Mouse (Mus musculus) embryonic facial prominence, embryonic 10.5 days (tissue): ENCODE data around the gene Tbc1d25. TPM values are rescaled to one million over a fixed set of nuclear protein-coding genes. Genes with fewer than 3 reads are reported as not detected.

Experiments
- DNase-seq: peaks from one replicate; pipeline ENCODE4 v3.0.0-alpha.2; 2017; ENCODE audit warnings: low spot score
- H3K27ac ChIP-seq: fragments of 300-500 bp; sonication (generic); replicated peaks from 2 replicates; pipeline ENCODE4 v1.5.1; 2016; ENCODE audit warnings: mild to moderate bottlenecking
- H3K27me3 ChIP-seq: fragments of 300-500 bp; sonication (generic); replicated peaks from 2 replicates; pipeline ENCODE4 v1.6.1; 2016; ENCODE audit warnings: low read depth, mild to moderate bottlenecking; ENCODE audit not compliant: poor library complexity, severe bottlenecking
- H3K36me3 ChIP-seq: fragments of 300-500 bp; sonication (generic); replicated peaks from 2 replicates; pipeline ENCODE4 v1.6.1; 2016; ENCODE audit warnings: mild to moderate bottlenecking, moderate library complexity
- H3K4me1 ChIP-seq: fragments of 300-500 bp; sonication (generic); 2 replicates; pipeline ENCODE4 v1.6.1; 2016
- H3K4me3 ChIP-seq: fragments of 300-500 bp; sonication (generic); 2 replicates; pipeline ENCODE4 v1.5.1; 2016; ENCODE audit warnings: mild to moderate bottlenecking, moderate library complexity
- H3K9me3 ChIP-seq: fragments of 300-500 bp; sonication (generic); 2 replicates; pipeline ENCODE4 v1.6.1; 2016; ENCODE audit warnings: mild to moderate bottlenecking
- WGBS: fragments of 180-500 bp; shearing (Covaris S2); methylation state at CpG from one replicate; pipeline ENCODE4 v1.1.7; 2016; 5-methylcytosine and 5-hydroxymethylcytosine counted together
- polyA plus RNA-seq: library from polyadenylated mRNA; unstranded; fragments of >200 nt; fragmentation: Nextera tagmentation; extraction: Ambion mirVana; gene quantifications from 2 replicates; pipeline ENCODE4 v1.2.1, GENCODE M21; 2016

Tbc1d25 gene
- polyA plus RNA-seq, 1 experiment from 2014 or later = 10.4 TPM

DNA sequence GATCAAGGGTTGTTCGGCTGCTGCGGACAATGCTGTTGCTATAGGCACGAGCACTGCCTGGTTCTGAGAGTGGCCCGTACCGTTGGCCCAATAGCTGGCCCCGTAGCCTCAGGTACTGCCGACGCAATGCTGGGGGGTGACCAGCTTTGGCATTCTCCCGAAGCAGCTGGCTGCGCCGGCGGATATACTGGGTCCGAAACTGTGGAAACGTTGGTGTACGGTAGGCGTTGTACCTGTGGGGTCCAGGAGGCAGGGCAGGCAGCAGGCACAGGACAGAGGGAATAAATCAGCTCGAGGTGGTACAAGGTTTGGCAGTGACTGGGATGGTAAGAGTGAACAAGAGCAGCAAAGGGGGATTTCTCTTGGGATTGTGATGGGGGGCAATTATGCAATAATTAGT lies 44.6 kb downstream of the Tbc1d25 start:
- 88% methylated on average over 17 of the region's 17 CpGs for WGBS
- Histone ChIP-seq H3K27ac (peak overlapping the region; percentile 89), H3K4me1 (0 out of 2 replicates have a peak, but pooled peaks cover 3% of the 10 kb centered on the region), H3K4me3 (peak overlapping the region; percentile 65), H3K36me3 (peaks cover 24% of the 10 kb centered on the region), H3K9me3 (peaks cover 5% of the 10 kb centered on the region; the same call in 1 of the 2 replicates), H3K27me3 (no peaks in the 10 kb centered on the region)
- DNase-seq = no peak

DNA sequence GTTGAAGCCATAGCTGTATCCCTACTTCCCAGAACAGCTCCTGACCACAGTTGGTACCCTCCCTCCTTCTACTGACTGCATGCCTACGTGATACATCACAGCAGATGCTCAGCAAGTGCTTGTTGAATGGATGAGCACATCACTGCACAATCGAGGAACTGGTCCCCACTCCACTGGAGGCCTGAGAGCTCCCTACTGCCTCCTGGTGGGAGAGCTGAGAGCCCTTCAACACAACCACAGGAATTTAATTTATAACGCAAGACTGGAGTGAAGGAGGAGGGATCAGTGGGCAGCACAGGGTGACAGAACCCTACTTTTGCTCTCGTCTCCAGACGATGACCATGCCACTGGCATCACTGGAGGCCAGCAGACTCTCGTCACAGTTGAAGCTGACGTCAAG lies 50.7 kb downstream of the Tbc1d25 start:
- DNase-seq = no peak
- H3K36me3 ChIP-seq = peaks cover 38% of the 10 kb centered on the region
- H3K27me3 ChIP-seq = no peaks in the 10 kb centered on the region
- H3K27ac ChIP-seq = no peak overlapping the region
- 81% methylated on average over 7 of the region's 7 CpGs for WGBS
- no peak overlapping the region for H3K4me3 ChIP-seq
- H3K9me3 ChIP-seq = no peaks in the 10 kb centered on the region
- H3K4me1 ChIP-seq = no peaks in the 10 kb centered on the region

DNA sequence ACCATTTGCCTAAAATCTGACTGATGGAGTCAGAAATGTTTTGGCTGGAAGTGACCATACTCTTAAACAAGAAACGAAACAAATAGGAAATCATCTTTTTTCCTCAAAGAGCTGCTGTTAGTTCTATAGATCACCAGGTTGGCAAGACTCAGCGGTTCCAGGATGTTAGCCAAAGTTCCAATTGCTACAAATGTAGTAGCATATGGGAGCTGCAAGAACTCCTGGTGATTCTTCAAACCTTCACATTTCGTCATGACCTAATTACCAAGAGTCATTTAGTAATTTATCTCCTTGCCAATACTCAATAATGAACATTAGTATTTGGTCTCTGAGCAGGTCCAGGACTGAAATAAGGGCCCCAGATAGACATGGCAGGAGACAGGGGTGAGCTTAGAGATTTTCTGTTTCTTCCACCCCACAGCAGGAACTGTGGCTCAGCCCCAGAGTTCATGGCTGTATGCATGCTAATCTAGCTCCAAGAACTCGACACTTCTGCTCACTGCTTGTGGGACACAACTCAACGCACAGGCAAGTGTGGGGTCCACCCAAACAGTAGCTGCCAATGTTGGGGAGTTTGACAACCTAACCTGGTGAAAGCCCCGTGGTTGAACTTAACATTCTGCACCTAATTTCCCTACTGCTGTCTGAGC lies 52.0 kb downstream of the Tbc1d25 start:
- Histone ChIP-seq H3K4me1 (no peaks in the 10 kb centered on the region), H3K9me3 (peaks cover 3% of the 10 kb centered on the region; the same call in 1 of the 2 replicates), H3K4me3 (no peak overlapping the region), H3K36me3 (peaks cover 28% of the 10 kb centered on the region), H3K27ac (no peak overlapping the region), H3K27me3 (no peaks in the 10 kb centered on the region)
- WGBS = 81% methylated on average over 6 of the region's 6 CpGs
- no peak for DNase-seq

GRCm38 (mm10) chrX:8117264-8117663 lies 58.7 kb downstream of the Tbc1d25 start:
- H3K27me3 ChIP-seq = no peaks in the 10 kb centered on the region
- no peak overlapping the region for H3K4me3 ChIP-seq
- peaks cover 3% of the 10 kb centered on the region; the same call in 1 of the 2 replicates for H3K9me3 ChIP-seq
- H3K27ac ChIP-seq = no peak overlapping the region
- DNase-seq = no peak
- H3K36me3 ChIP-seq = no peaks in the 10 kb centered on the region
- no peaks in the 10 kb centered on the region for H3K4me1 ChIP-seq

GRCm38 (mm10) chrX:8115275-8115674 lies 60.7 kb downstream of the Tbc1d25 start:
- H3K4me1 ChIP-seq = no peaks in the 10 kb centered on the region
- no peak for DNase-seq
- peaks cover 3% of the 10 kb centered on the region; the same call in 1 of the 2 replicates for H3K9me3 ChIP-seq
- WGBS = 76% methylated on average over 4 of the region's 4 CpGs
- no peak overlapping the region for H3K27ac ChIP-seq
- H3K4me3 ChIP-seq = no peak overlapping the region
- no peaks in the 10 kb centered on the region for H3K27me3 ChIP-seq
- H3K36me3 ChIP-seq = no peaks in the 10 kb centered on the region

GRCm38 (mm10) chrX:8105019-8105418 lies 71.0 kb downstream of the Tbc1d25 start:
- no peak overlapping the region for H3K27ac ChIP-seq
- no peaks in the 10 kb centered on the region for H3K27me3 ChIP-seq
- H3K4me1 ChIP-seq = peaks cover 9% of the 10 kb centered on the region
- H3K36me3 ChIP-seq = no peaks in the 10 kb centered on the region
- no peak overlapping the region for H3K4me3 ChIP-seq
- WGBS = 91% methylated on average over 3 of the region's 3 CpGs
- no peak for DNase-seq
- H3K9me3 ChIP-seq = no peaks in the 10 kb centered on the region

Other genes starting within 250 kb of the Tbc1d25 start
- gene Eras, start 247.6 kb downstream of the Tbc1d25 start, polyA plus RNA-seq = 0.28 TPM in 1 of 2 replicates, not detected in the other
- 55.7 and 58.4 TPM in 2 replicates for gene Hdac6, start 228.3 kb downstream of the Tbc1d25 start, polyA plus RNA-seq
- gene Gata1, start 198.1 kb downstream of the Tbc1d25 start, polyA plus RNA-seq = 5.2 and 5.6 TPM in 2 replicates
- gene Glod5, start 157.7 kb downstream of the Tbc1d25 start, polyA plus RNA-seq = not detected in 2 replicates
- 97.6 and 102 TPM in 2 replicates for gene Suv39h1, start 101.4 kb downstream of the Tbc1d25 start, polyA plus RNA-seq
- gene Was, start 85.7 kb downstream of the Tbc1d25 start, polyA plus RNA-seq = 0.14 and 0.18 TPM in 2 replicates
- 19.7 and 19.8 TPM in 2 replicates for gene Wdr13, start 43.3 kb downstream of the Tbc1d25 start, polyA plus RNA-seq
- 424 and 444 TPM in 2 replicates for gene Rbm3, start 30.3 kb downstream of the Tbc1d25 start, polyA plus RNA-seq
- 25.8 and 35.2 TPM in 2 replicates for gene Ebp, start 17.3 kb upstream of the Tbc1d25 start, polyA plus RNA-seq
- gene Porcn, start 30.3 kb upstream of the Tbc1d25 start, polyA plus RNA-seq = 13.0 and 13.1 TPM in 2 replicates
- gene Ftsj1, start 76.2 kb upstream of the Tbc1d25 start, polyA plus RNA-seq = 50.5 and 52.4 TPM in 2 replicates
- gene Slc38a5, start 95.0 kb upstream of the Tbc1d25 start, polyA plus RNA-seq = 4.2 and 4.6 TPM in 2 replicates
- gene Ssxb10, start 151.2 kb upstream of the Tbc1d25 start, polyA plus RNA-seq = not detected in 2 replicates
- not detected in 2 replicates for gene Ssxb9, start 190.8 kb upstream of the Tbc1d25 start, polyA plus RNA-seq
- not detected in 2 replicates for gene Ssxb1, start 237.1 kb upstream of the Tbc1d25 start, polyA plus RNA-seq